Comparison of ENCODE assay signal across 8 mouse cellular contexts in genomic region chr17:33928251-33928947, GRCm38 (mm10). TPM values are rescaled to one million over a fixed set of nuclear protein-coding genes. Genes with fewer than 3 reads are reported as not detected.
DNase-seq lines count a peak whose midpoint lies in the region; ATAC-seq and TF ChIP-seq lines count a peak whose summit lies in the region.

No protein-coding gene starts in this region.

- no peaks in the 10 kb centered on the region for H3K36me3 ChIP-seq in kidney, adult 2 months (ENCODE audit: control insufficient read depth, insufficient read depth, low read length)
- peaks cover 35% of the 10 kb centered on the region for H3K36me3 ChIP-seq in hindbrain, embryonic 13.5 days
- H3K36me3 ChIP-seq in midbrain, embryonic 13.5 days = peaks cover 40% of the 10 kb centered on the region

- intact Hi-C loops in left cerebral cortex, postnatal 4 days (cut with DNase I) = no loop called here

- H3K4me2 ChIP-seq in hindbrain, embryonic 13.5 days = peak overlapping the region; percentile 99
- H3K4me2 ChIP-seq in midbrain, embryonic 13.5 days (replicated peaks) = peak overlapping the region; percentile 100

- no peaks in the 10 kb centered on the region for H3K27me3 ChIP-seq in kidney, adult 2 months (replicated peaks; ENCODE audit: control insufficient read depth, insufficient read depth, low read length)
- no peaks in the 10 kb centered on the region for H3K27me3 ChIP-seq in hindbrain, embryonic 13.5 days
- no peaks in the 10 kb centered on the region for H3K27me3 ChIP-seq in midbrain, embryonic 13.5 days

- no peak for TF ChIP-seq POLR2A in kidney, adult 2 months (IDR thresholded peaks at IDR 0.05; ENCODE audit: low read depth, low read length)

- ATAC-seq in hindbrain, embryonic 13.5 days (ENCODE audit: low FRiP score) = no peak
- ATAC-seq in midbrain, embryonic 13.5 days = no peak

- no peak for DNase-seq in kidney, adult 2 months
- DNase-seq in kidney, adult 11 months = no peak
- no peak for DNase-seq in gastrocnemius, postnatal 10 days
- DNase-seq in layer of hippocampus, postnatal 36 days = no peak
- DNase-seq in left cerebral cortex, postnatal 4 days = no peak

- H3K4me1 ChIP-seq in kidney, adult 2 months (ENCODE audit: control insufficient read depth, insufficient read depth, low read length) = no peaks in the 10 kb centered on the region
- H3K4me1 ChIP-seq in brown adipose tissue, adult 24 weeks (ENCODE audit: control insufficient read depth, insufficient read depth, insufficient read length, low read length) = peaks cover 3% of the 10 kb centered on the region; the same call in 1 of the 2 replicates
- peaks cover 31% of the 10 kb centered on the region for H3K4me1 ChIP-seq in hindbrain, embryonic 13.5 days (replicated peaks)
- H3K4me1 ChIP-seq in midbrain, embryonic 13.5 days (replicated peaks) = peaks cover 28% of the 10 kb centered on the region

- TF ChIP-seq CTCF in kidney, adult 2 months (conservative IDR thresholded peaks at IDR 0.05; ENCODE audit: insufficient read depth, insufficient read length, low read depth, low read length) = no peak

- no peaks in the 10 kb centered on the region for H3K9me3 ChIP-seq in hindbrain, embryonic 13.5 days
- no peaks in the 10 kb centered on the region for H3K9me3 ChIP-seq in midbrain, embryonic 13.5 days

- H3K4me3 ChIP-seq in kidney, adult 2 months (ENCODE audit: insufficient read depth, low read depth, low read length) = peak overlapping the region; percentile 83; the same call in 1 of the 2 replicates
- peak overlapping the region; percentile 90 for H3K4me3 ChIP-seq in brown adipose tissue, adult 24 weeks (ENCODE audit: insufficient read depth, low read depth, low read length)
- peak overlapping the region; percentile 90 for H3K4me3 ChIP-seq in hindbrain, embryonic 13.5 days
- H3K4me3 ChIP-seq in midbrain, embryonic 13.5 days (replicated peaks) = peak overlapping the region; percentile 94

- WGBS in kidney, adult 2 months = 56% methylated on average over 21 of the region's 21 CpGs
- WGBS in hindbrain, embryonic 13.5 days = 67% methylated on average over 21 of the region's 21 CpGs
- WGBS in midbrain, embryonic 13.5 days = 60% methylated on average over 21 of the region's 21 CpGs

- peak overlapping the region; percentile 95 for H3K9ac ChIP-seq in hindbrain, embryonic 13.5 days
- peak overlapping the region; percentile 81 for H3K9ac ChIP-seq in midbrain, embryonic 13.5 days (replicated peaks)

- no peak overlapping the region for H3K27ac ChIP-seq in kidney, adult 2 months (ENCODE audit: insufficient read depth, low read depth, low read length)
- no peak overlapping the region for H3K27ac ChIP-seq in brown adipose tissue, adult 24 weeks (replicated peaks; ENCODE audit: low read depth, low read length)
- H3K27ac ChIP-seq in hindbrain, embryonic 13.5 days = peak overlapping the region; percentile 76; the same call in 1 of the 2 replicates
- H3K27ac ChIP-seq in midbrain, embryonic 13.5 days = no peak overlapping the region

RNA-seq across cellular contexts. Expression of gene Rgl2, which starts 0.9 kb away (rescaled TPM):
- 61.8 and 78.6 TPM in 2 replicates for polyA plus RNA-seq in kidney, adult 2 months (2012; rRNA removed)
- polyA plus RNA-seq in brown adipose tissue, adult 24 weeks (2012; ENCODE audit: insufficient read depth, insufficient read length, missing spikeins) = 16.4 and 20.2 TPM in 2 replicates
- polyA plus RNA-seq in hindbrain, embryonic 13.5 days (2015; fragmentation: Nextera tagmentation; extraction: Ambion mirVana) = 56.7 and 56.9 TPM in 2 replicates
- polyA plus RNA-seq in midbrain, embryonic 13.5 days (2015; fragmentation: Nextera tagmentation; extraction: Ambion mirVana) = 49.8 and 56.9 TPM in 2 replicates
- total RNA-seq in gastrocnemius, postnatal 10 days (2021) = 10 to 100 TPM; 29.3 to 40.2 TPM
- 10 to 100 TPM; 66.4 to 79.8 TPM for total RNA-seq in layer of hippocampus, postnatal 36 days (2021)
- total RNA-seq in left cerebral cortex, postnatal 4 days (2021) = 10 to 100 TPM; 74.1 to 75.5 TPM

RNA-seq across cellular contexts. Expression of gene Pfdn6, which starts 11.7 kb away (rescaled TPM):
- polyA plus RNA-seq in kidney, adult 2 months (2012; rRNA removed) = 27.4 and 41.1 TPM in 2 replicates
- polyA plus RNA-seq in brown adipose tissue, adult 24 weeks (2012; ENCODE audit: insufficient read depth, insufficient read length, missing spikeins) = 83.2 and 131 TPM in 2 replicates
- 186 and 199 TPM in 2 replicates for polyA plus RNA-seq in hindbrain, embryonic 13.5 days (2015; fragmentation: Nextera tagmentation; extraction: Ambion mirVana)
- polyA plus RNA-seq in midbrain, embryonic 13.5 days (2015; fragmentation: Nextera tagmentation; extraction: Ambion mirVana) = 193 and 195 TPM in 2 replicates
- 10 to 100 TPM; 65.3 to 67.0 TPM for total RNA-seq in gastrocnemius, postnatal 10 days (2021)
- 10 to 100 TPM; 85.6 to 91.8 TPM for total RNA-seq in layer of hippocampus, postnatal 36 days (2021)
- total RNA-seq in left cerebral cortex, postnatal 4 days (2021) = 10 to 100 TPM; 90.5 to 96.1 TPM

RNA-seq across cellular contexts. Expression of gene Wdr46, which starts 12.1 kb away (rescaled TPM):
- 15.3 and 16.0 TPM in 2 replicates for polyA plus RNA-seq in kidney, adult 2 months (2012; rRNA removed)
- polyA plus RNA-seq in brown adipose tissue, adult 24 weeks (2012; ENCODE audit: insufficient read depth, insufficient read length, missing spikeins) = 6.6 and 10.1 TPM in 2 replicates
- 24.3 and 25.2 TPM in 2 replicates for polyA plus RNA-seq in hindbrain, embryonic 13.5 days (2015; fragmentation: Nextera tagmentation; extraction: Ambion mirVana)
- 24.4 and 25.7 TPM in 2 replicates for polyA plus RNA-seq in midbrain, embryonic 13.5 days (2015; fragmentation: Nextera tagmentation; extraction: Ambion mirVana)
- total RNA-seq in gastrocnemius, postnatal 10 days (2021) = 10 to 100 TPM; 15.7 TPM
- total RNA-seq in layer of hippocampus, postnatal 36 days (2021) = 10 to 100 TPM; 15.9 to 17.9 TPM
- 10 to 100 TPM; 30.1 to 36.6 TPM for total RNA-seq in left cerebral cortex, postnatal 4 days (2021)

RNA-seq across cellular contexts. Expression of gene Zbtb22, which starts 12.7 kb away (rescaled TPM):
- polyA plus RNA-seq in kidney, adult 2 months (2012; rRNA removed) = 31.6 and 54.0 TPM in 2 replicates
- polyA plus RNA-seq in brown adipose tissue, adult 24 weeks (2012; ENCODE audit: insufficient read depth, insufficient read length, missing spikeins) = 9.5 and 11.1 TPM in 2 replicates
- polyA plus RNA-seq in hindbrain, embryonic 13.5 days (2015; fragmentation: Nextera tagmentation; extraction: Ambion mirVana) = 16.8 and 18.7 TPM in 2 replicates
- polyA plus RNA-seq in midbrain, embryonic 13.5 days (2015; fragmentation: Nextera tagmentation; extraction: Ambion mirVana) = 20.3 TPM in 2 replicates
- 10 to 100 TPM; 18.9 to 21.9 TPM for total RNA-seq in gastrocnemius, postnatal 10 days (2021)
- 10 to 100 TPM; 26.9 to 30.8 TPM for total RNA-seq in layer of hippocampus, postnatal 36 days (2021)
- total RNA-seq in left cerebral cortex, postnatal 4 days (2021) = 10 to 100 TPM; 33.2 to 36.8 TPM

RNA-seq across cellular contexts. Expression of gene Tapbp, which starts 12.7 kb away (rescaled TPM):
- 106 and 112 TPM in 2 replicates for polyA plus RNA-seq in kidney, adult 2 months (2012; rRNA removed)
- 75.7 and 99.3 TPM in 2 replicates for polyA plus RNA-seq in brown adipose tissue, adult 24 weeks (2012; ENCODE audit: insufficient read depth, insufficient read length, missing spikeins)
- 26.8 and 29.2 TPM in 2 replicates for polyA plus RNA-seq in hindbrain, embryonic 13.5 days (2015; fragmentation: Nextera tagmentation; extraction: Ambion mirVana)
- 18.1 and 19.6 TPM in 2 replicates for polyA plus RNA-seq in midbrain, embryonic 13.5 days (2015; fragmentation: Nextera tagmentation; extraction: Ambion mirVana)
- total RNA-seq in gastrocnemius, postnatal 10 days (2021) = 10 to 100 TPM; 40.7 to 41.3 TPM
- 10 to 100 TPM; 32.5 to 38.9 TPM for total RNA-seq in layer of hippocampus, postnatal 36 days (2021)
- total RNA-seq in left cerebral cortex, postnatal 4 days (2021) = 10 to 100 TPM; 45.5 to 56.6 TPM
